Mouse (Mus musculus) retina, embryonic 14.5 days (tissue): Measurements from ENCODE around the gene Syn3.
"Not testable (repeated sequence)": the region's sequence is repeated elsewhere in the genome, so short reads cannot be mapped to it uniquely, and the experiment has no call there.

Source experiments
- DNase-seq: peaks from one replicate; pipeline ENCODE4 v3.0.0-alpha.2; 2015; ENCODE audit warnings: low spot score

Gene Syn3

DNA sequence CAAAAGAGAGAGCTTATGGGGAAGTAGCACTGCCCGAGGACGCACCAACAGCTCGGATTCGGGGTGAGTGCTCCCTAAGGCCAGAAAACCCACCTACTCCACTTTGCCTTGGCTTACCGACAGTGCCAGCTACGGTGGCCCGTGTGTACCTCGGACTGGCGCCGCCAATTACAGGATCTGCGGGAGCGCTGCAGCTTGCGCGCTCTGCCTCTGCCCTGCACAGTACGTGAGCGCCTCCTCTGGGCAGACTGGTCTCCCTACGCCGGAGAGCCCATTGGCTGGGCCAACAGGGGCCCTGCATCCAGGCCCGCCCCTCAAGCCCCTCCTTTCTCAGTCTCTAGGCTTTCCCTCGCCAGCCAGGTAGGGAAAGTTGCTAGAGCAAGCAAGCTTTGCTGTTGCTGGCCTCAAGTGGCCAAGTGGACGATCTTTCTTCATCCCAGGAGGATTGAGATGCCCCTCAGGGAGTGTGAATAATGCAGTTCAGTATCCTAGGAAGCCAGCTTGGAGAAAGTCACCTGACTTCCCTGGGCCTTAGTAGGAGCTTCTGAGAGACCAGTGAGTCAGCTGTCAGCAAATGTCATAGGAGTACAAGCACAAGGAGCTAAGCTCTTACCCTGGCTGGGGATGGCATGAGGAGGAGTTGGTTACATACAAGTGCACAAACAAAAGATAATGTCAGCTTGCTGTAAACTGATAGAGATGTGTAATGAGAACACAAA is at the start of gene Syn3:
TSS of gene Syn3 (minus strand) at position 224 of the 719 bp plus-strand sequence.
- peak; percentile 94 for DNase-seq

DNA sequence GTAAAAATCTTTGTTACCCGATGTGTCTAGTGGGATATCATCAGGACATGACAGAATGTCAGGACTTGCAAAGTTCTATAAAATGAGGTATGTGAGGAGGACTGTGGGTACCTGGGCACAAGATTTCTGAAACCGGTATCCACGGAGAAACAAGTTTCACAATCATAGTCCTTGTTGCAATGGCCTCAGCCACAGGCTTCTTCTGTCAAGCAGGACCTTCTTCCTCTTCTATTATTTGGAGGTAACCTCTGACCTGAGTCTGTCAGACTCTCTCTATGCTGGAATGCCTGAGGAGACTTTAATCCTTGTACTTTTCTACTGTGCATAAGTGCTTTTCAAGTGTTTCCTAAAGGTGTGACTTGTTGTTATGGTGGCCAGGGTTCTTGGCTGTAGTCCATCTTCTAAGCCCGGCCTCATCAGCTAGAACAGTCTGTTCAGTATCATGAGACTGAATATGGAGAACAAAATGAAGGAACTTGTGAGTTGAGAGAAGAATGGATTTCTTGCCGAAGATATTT is 27.7 kb upstream of the Syn3 start:
- not testable (repeated sequence) for DNase-seq

DNA sequence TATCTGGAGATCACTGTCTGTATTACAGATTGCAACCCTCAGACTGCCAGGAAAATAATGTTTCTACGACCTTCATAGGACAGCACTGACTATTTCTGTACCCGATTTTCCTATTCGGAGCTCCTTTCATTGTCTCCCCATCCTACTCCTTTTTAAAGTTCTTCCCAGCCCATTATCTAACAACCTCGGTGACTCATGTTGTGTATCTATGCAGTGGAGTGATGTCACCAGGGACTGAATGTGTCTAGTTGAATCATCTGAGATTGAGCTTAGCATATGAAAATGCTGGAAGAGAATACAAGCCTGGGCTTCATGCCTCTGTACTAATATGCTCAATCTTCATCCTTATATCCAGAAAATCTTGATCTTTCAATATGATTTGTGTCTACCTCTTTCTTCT is 15.1 kb upstream of the Syn3 start:
- no peak for DNase-seq

- no peak for DNase-seq
Observed at GRCm38 (mm10) chr10:86510941-86511340, 12.2 kb upstream of the Syn3 start.

- DNase-seq, result no peak
Observed at GRCm38 (mm10) chr10:86502063-86502462, 3.4 kb upstream of the Syn3 start.

GRCm38 (mm10) chr10:86498051-86498672 is 534 bp downstream of the Syn3 start:
- DNase-seq, result peak; percentile 67

GRCm38 (mm10) chr10:86495851-86496250 is 2.8 kb downstream of the Syn3 start:
- no peak for DNase-seq

- no peak for DNase-seq
Observed at GRCm38 (mm10) chr10:86493140-86493539, 5.6 kb downstream of the Syn3 start.

DNA sequence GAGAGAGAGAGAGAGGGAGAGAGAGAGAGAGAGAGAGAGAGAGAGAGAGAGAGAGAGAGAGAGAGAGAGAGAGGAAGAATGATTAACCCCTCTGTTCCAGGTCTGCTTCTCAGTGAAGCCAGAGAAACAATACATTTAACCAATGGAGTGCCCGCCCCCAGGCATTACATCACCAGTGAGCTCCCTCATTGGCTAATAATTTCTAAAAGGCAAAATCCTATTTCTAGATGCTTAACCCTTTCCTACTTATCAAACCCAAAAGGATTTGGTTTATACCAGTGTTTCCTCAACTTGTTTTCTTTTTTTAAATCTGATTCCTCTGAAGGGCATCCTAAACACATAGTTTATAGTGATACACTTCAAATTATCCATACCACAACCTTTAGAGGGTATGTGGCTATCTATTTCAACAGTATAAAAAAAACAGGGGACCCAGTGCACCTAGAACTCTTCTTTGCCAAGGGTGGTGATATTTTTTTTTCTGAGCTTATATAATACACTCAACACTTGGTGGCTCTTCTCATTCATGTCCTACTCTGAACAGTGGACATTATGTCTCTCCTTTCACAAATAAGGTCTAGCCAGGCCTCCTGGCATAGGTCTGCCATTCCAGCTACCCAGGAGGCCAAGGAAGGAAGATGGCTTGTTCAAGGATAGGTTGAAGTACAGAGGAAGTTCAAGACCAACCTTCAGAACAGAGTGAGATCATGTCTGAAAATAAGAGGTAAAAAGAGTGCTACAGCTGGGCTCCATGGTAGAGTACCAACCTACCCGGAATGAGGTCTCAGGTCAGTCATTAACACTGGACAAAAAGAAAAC is 6.4 kb downstream of the Syn3 start:
- DNase-seq, result peak; percentile 73

DNA sequence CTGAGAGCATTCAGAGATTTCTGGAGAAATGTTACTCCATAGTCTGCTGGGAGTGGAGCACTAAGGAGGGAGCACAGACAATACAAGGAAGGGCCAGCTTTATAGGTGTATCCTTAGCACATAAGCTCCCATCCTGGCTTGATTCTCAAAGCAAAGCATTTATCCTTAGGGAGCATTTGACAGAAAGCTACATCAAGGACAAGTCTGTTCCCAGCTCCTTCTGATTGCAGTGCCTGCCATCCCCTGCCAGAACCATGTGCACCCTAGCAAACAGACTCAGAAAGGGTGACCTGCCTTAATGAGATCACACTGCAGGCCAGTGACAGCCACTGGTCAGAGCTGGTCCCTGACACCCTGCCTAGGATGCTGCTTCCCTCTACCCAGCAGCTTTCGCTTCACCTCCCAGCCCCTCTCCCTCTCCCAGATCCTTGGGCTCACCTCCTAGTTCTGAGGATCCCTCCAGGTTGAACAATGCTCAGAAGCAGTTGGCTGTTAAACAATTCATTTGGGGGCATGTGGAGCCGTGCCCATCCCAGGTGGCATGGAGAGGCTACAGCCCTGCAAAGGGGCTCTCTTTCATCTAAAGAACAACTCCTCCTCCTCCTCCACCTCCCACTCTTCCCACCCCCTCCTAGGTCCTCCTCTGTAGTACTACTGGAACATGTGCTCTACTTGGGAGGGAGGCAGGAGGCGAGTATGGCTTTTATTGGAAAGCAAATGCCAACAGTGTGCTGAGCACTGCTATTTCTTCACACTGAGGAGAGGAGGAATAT is 7.2 kb downstream of the Syn3 start:
- no peak for DNase-seq

DNA sequence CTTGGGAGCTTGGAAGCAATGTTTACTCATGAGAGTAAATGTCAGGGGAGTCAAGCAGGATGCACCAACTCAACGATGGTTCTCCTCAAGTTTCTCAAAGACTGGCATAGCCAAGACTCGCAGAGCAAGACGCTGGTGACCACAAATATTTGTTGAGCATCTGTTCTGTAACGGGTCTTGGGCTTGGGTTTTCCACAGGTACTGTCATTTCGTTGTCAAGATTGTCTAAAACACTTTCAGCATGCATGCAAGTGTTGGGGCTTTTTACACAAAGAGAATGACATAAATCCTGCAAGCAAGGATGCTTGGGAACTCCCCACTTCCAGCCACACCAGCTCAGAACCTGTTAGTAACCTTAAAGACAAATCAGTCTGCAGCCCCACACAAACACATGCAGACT is 10.2 kb downstream of the Syn3 start:
- DNase-seq, result no peak

DNA sequence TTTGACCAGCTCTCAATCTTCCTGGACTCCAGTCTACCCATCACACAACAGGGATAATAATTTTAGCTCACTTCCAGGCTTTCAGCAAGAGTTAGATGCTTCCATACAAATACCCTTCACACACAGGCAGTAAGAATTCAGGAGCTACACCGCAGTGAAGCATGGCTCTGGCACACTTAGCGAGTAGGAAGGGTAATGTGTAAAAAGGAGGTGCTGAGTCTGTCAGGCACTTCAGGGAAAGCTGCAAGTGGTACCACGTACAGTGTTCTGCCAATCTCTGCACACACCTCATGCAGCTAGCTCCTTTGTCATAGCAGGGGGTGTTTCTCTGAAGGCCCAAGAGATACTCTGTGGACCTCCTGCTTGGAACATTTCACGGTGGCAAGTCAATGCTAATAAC is 12.7 kb downstream of the Syn3 start:
- DNase-seq, result no peak

DNA sequence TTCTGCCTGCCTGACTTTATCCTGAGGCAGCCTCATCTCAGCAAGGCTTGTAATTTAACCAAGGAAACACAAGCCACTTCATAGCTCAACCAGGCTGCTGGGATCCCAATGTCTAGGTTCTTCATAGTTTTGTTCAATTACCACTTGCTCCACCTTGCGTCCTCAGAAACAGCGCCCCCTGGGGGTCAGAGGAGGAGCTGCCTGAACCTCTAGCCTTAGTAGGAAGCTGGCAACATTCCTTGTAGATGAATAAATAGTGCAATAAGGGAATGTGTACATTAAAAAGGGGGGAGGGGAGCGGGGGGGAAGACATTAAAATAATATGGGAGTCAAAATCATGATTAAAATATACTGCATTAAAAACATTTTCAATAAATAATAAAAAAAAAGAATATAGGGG is 14.7 kb downstream of the Syn3 start:
- peak; percentile 49 for DNase-seq

- no peak for DNase-seq
Observed at GRCm38 (mm10) chr10:86482496-86482895, 16.2 kb downstream of the Syn3 start.

DNA sequence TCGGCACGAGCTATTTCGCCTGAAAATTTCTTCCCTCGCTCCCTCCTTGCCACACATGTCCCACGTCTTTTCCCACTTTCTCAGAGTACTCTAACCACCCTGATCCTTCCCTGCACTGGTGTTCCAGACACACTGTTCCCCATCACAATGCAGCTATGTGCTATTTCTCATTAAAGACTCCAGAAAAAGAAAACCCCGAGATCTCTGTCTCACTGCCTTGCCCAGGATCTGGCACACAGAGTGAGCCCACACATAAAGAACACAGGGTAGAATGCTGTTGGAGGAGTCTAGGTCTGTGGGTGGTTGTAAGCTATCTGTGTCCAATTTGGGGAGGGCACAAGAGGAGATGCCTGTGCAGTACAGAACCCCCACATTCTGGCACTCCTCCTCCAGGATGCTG is 18.0 kb downstream of the Syn3 start:
- no peak for DNase-seq

DNA sequence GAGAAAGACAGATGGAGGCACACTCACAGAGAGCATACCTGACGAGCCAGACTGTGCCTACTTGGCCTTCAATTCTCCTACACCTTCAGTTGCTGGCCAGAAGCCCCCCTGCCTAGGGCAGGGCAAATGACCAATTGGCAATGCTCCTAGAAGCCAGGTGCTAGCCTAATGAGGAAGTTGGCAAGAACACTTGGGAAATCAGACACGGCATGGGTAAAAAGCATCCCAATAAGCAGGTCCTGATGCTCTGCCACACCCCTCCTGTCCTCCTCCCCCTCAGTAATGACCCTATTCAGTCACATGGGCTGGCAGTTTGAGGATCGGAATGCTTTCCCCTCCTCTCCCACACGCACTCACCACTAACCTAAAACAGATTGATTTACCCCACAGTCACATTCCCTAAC is 19.0 kb downstream of the Syn3 start:
- no peak for DNase-seq

- DNase-seq, result no peak
Observed at GRCm38 (mm10) chr10:86476720-86477119, 22.0 kb downstream of the Syn3 start.

DNA sequence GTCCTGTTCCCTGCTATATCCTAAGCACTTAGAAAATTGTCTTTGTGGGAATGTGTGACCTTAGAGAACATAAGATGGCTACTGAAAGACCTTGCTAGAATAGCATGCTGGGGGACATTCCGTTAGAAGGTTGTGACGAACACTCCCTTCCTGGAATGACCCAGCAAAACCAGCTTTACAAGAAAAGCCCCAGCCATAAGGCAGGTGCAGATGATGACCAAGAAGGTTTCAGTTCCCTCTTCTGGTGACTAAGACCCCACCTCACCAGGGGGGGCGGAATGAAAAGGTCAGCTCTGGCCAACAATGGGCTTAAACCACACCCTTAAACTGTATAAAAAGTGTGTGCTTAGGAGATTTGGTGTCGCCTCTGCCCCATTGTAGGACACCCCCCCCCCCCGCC is 23.4 kb downstream of the Syn3 start:
- DNase-seq, result no peak

DNA sequence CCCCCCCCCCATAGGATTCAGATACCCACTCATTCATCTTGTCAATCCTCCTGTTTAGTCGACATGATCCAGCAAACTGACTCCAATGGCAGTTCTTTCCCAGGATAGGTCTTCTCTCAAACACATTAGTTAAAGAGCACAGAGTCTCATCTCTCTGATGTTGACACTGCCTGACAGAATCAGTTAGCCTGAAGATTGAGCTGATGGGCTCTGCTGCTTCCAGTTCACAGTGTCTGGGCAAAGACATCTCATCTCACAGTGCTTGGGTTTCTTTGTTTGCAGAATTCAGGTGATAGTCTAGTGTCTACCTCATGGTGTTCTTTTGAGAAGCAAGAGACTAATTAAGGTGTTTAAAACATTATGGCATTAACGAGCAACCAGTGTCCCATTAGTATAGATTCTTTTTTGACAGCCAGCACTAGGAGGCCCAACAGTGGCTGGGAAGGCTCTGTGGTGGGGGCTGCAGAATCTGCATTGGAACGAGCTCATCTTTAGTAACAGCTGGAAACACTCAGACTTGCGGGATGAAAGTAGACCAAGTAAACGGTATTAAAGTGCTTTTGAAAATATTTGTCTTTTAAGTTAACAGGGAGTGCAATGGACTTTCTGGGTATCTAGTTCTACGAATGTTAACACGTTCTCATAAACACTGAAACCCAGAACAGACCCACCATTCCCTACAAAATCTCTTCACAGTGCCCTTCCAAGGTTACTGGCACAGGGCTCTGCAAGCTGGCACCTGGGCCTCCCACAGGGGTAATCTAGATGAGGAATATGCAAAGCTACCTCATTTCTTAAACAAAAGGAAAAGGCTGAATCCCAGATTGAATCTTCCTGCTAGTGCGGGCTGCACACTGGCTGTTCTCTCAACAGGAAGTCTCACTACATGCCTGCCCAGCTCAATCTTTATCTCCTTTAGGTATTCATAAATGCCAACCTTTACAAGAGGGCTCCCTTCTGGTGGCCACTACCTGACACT is 24.2 kb downstream of the Syn3 start:
- no peak for DNase-seq

GRCm38 (mm10) chr10:86473637-86474154 is 25.0 kb downstream of the Syn3 start:
- DNase-seq, result peak; percentile 76
